Mouse (Mus musculus) hindbrain, embryonic 12.5 days (tissue): ENCODE data around the gene Hist2h2aa2. TPM values are rescaled to one million over a fixed set of nuclear protein-coding genes. Genes with fewer than 3 reads are reported as not detected.

ENCODE experiments used
- ATAC-seq: fragments of 200-750 bp; cut with Nextera tagmentation; 2 replicates; pipeline ENCODE4 v1.8.0; 2017; ENCODE audit warnings: moderate TSS enrichment; ENCODE audit not compliant: low FRiP score
- H3K27ac ChIP-seq: fragments of 300-500 bp; sonication (generic); 2 replicates; pipeline ENCODE4 v1.5.1; 2016; ENCODE audit warnings: mild to moderate bottlenecking
- H3K27me3 ChIP-seq: fragments of 300-500 bp; sonication (generic); 2 replicates; pipeline ENCODE4 v1.6.1; 2016; ENCODE audit warnings: mild to moderate bottlenecking
- H3K36me3 ChIP-seq: fragments of 300-500 bp; sonication (generic); 2 replicates; pipeline ENCODE4 v1.6.1; 2016; ENCODE audit warnings: mild to moderate bottlenecking
- H3K4me1 ChIP-seq: fragments of 300-500 bp; sonication (generic); 2 replicates; pipeline ENCODE4 v1.6.1; 2016
- H3K4me2 ChIP-seq: fragments of 300-500 bp; sonication (generic); replicated peaks from 2 replicates; pipeline ENCODE4 v1.6.1; 2016; ENCODE audit warnings: mild to moderate bottlenecking
- H3K4me3 ChIP-seq: fragments of 300-500 bp; sonication (generic); 2 replicates; pipeline ENCODE4 v1.5.1; 2016; ENCODE audit warnings: mild to moderate bottlenecking
- H3K9ac ChIP-seq: fragments of 300-500 bp; sonication (generic); 2 replicates; pipeline ENCODE4 v1.6.1; 2016; ENCODE audit warnings: mild to moderate bottlenecking, moderate library complexity
- H3K9me3 ChIP-seq: fragments of 300-500 bp; sonication (generic); replicated peaks from 2 replicates; pipeline ENCODE4 v1.6.1; 2016; ENCODE audit warnings: mild to moderate bottlenecking
- WGBS: fragments of 180-500 bp; shearing (Covaris S2); methylation state at CpG from one replicate; pipeline ENCODE4 v1.1.7; 2016; 5-methylcytosine and 5-hydroxymethylcytosine counted together
- microRNA-seq: library from miRNA; unstranded; fragments of <30 nt; microRNA quantifications from one replicate; pipeline ENCODE4, GENCODE M21; 2017
- polyA plus RNA-seq: library from polyadenylated mRNA; unstranded; fragments of >200 nt; fragmentation: Nextera tagmentation; extraction: Ambion mirVana; gene quantifications from 2 replicates; pipeline ENCODE4 v1.2.1, GENCODE M21; 2016

The Hist2h2aa2 gene
- polyA plus RNA-seq, 1 experiment from 2014 or later: 72.3 TPM

DNA sequence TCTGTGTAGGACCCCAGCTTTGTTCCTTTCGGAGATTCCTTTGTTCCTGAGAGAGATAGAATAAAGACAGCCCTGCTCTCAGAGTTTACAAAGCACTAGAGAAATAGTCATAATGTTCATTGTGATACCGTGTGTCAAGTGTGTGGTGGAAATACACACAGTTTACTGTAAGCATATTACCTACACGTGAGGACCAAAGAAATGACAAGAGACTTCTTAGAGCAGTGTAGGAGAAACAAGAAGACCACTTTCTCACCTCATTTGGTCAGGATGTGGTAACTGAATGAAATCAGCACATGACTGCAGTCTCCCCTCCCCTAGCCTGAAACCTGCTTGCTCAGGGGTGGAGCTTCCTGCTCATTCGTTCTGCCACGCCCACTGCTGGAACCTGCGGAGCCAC, 41.9 kb downstream of the Hist2h2aa2 start:
- Histone ChIP-seq H3K9ac (0 out of 2 replicates have a peak overlapping the region, but pooled peaks have one; percentile 28), H3K4me2 (peak overlapping the region; percentile 96), H3K4me3 (peak overlapping the region; percentile 71; the same call in 1 of the 2 replicates), H3K27me3 (peaks cover 5% of the 10 kb centered on the region; the same call in 1 of the 2 replicates), H3K27ac (peak overlapping the region; percentile 40; the same call in 1 of the 2 replicates), H3K9me3 (no peaks in the 10 kb centered on the region), H3K36me3 (peaks cover 22% of the 10 kb centered on the region), H3K4me1 (peaks cover 15% of the 10 kb centered on the region)
- ATAC-seq: peak; percentile 8; the same call in 1 of the 2 replicates
- WGBS: 3% methylated on average over 6 of the region's 6 CpGs

DNA sequence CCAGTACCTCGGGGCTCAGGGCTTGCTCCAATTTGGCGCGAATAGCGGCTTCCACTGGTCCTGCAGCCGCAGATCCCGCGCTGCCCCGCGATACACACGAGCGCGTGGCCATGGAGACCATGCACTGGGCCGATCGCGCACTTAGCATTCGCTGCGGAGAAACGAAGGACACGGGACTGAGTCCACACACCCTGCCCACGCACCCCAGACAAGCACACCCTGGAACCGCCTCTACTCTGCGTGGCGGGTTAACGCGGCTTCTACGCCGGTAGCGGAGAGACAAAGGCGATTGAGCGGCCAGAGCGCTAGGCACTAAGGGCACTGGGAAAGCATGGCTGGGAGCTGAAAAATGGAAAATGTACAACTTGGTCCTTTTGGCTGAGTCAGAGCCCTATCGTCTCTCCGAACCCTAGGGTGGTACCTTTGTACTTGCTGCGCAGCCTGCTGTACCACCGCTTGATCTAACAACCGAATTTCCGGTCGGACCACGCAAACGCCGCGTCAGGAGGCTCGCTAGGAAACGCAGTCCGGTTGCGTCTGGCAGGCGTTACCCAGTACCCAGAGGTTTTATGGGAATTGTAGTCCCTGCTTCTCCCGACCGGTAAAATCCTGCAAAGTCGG, 42.8 kb downstream of the Hist2h2aa2 start:
- Histone ChIP-seq H3K4me2 (peak overlapping the region; percentile 96), H3K4me1 (peaks cover 15% of the 10 kb centered on the region), H3K27ac (peak overlapping the region; percentile 96), H3K9me3 (no peaks in the 10 kb centered on the region), H3K9ac (peak overlapping the region; percentile 88), H3K4me3 (peak overlapping the region; percentile 71), H3K36me3 (peaks cover 24% of the 10 kb centered on the region), H3K27me3 (peaks cover 5% of the 10 kb centered on the region; the same call in 1 of the 2 replicates)
- WGBS: under 1% methylated on average over 50 of the region's 50 CpGs
- peak; percentile 96 for ATAC-seq

DNA sequence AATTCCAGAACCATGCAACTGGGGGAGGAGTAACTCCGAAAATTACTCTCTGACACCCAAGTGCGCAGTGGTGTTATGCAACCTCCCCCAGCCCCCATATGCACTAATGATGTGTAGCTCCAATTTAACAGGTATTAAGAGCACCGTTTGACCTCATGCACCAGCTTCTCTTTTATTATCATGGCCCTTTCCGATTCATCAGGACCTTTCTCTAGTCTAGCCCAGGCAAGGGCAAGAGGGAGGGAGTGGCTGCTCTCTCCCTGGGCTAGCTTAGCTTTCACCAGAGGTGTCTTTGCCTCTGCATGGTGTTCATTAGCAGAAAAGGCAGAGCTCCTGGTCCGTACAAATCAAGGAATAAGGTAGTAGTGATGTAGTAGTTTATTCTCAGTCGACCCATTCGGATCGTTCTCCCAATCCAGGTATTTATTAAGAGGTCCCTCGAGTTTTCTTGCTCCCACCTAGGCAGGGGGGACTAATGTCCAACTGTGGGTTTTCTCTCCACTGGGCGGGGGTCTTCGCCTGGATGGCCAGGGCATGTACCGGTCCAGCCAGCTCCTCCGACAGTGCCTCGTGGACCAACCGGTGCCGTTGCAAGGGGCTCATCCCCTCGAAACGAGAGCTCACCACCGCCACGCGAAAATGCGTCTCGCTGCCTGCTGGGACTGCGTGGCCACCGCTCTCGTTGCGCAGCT, 43.5 kb downstream of the Hist2h2aa2 start:
- Histone ChIP-seq H3K9me3 (no peaks in the 10 kb centered on the region), H3K27ac (peak overlapping the region; percentile 96), H3K4me1 (peaks cover 15% of the 10 kb centered on the region), H3K36me3 (peaks cover 24% of the 10 kb centered on the region), H3K9ac (peak overlapping the region; percentile 88), H3K4me3 (peak overlapping the region; percentile 71), H3K4me2 (peak overlapping the region; percentile 96), H3K27me3 (peaks cover 5% of the 10 kb centered on the region; the same call in 1 of the 2 replicates)
- WGBS: 21% methylated on average over 27 of the region's 27 CpGs
- peak; percentile 12; the same call in 1 of the 2 replicates for ATAC-seq

DNA sequence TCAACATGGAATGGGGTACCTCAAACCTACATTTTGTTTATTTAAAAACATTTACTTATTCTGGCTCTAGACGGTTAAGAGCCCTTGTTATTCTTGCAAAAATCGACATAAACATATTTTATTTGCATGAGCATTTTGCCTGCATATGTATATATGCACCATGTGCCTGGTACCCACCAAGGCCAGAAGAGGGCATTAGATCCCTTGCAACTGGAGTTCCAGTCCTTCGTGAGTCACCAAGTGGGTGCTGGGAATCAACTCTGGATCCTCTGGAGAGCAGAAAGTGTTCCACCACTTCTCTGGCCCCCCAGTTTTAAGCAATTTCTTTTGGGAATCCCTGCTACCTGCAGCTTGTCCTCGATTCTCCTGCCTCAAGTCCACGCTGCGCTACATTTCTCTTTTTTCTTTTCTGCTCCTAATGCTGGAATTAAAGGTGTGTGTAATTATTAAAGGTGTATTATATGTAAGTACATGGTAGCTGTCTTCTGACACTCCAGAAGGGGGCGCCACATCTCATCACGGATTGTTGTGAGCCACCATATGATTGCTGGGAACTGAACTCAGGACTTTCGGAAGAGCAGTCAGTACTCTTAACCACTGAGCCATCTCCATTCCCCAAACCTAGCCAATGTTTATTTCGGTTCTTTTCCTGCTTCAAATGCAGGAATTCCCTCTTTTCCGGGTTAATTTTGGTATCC, 44.3 kb downstream of the Hist2h2aa2 start:
- Histone ChIP-seq H3K36me3 (peaks cover 25% of the 10 kb centered on the region), H3K27ac (no peak overlapping the region), H3K9ac (no peak overlapping the region), H3K4me1 (peaks cover 15% of the 10 kb centered on the region), H3K4me2 (peak overlapping the region; percentile 96), H3K27me3 (peaks cover 5% of the 10 kb centered on the region; the same call in 1 of the 2 replicates), H3K4me3 (no peak overlapping the region), H3K9me3 (no peaks in the 10 kb centered on the region)
- 91% methylated on average over 11 of the region's 11 CpGs for WGBS
- ATAC-seq: no peak

DNA sequence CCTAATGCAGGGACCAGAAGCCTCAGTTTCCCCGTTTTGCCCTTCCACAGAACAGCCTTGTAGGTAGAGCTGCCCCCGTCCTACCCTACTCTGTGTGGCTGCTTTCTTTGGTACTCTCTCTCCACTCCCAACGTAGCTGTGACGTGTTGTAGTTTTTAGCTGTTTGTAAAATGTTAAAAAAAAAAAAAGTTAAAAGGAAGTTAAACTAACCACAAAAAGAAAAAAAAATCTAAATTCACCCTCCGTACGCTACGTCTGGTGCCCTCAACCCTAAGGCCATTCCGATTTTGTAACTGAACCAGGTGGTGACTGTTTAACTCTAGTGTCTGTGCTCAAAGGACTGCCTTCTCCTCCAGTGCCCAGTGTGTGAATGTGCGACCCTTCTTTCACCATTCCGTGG, 45.1 kb downstream of the Hist2h2aa2 start:
- Histone ChIP-seq H3K36me3 (peaks cover 33% of the 10 kb centered on the region), H3K27me3 (peaks cover 5% of the 10 kb centered on the region; the same call in 1 of the 2 replicates)

DNA sequence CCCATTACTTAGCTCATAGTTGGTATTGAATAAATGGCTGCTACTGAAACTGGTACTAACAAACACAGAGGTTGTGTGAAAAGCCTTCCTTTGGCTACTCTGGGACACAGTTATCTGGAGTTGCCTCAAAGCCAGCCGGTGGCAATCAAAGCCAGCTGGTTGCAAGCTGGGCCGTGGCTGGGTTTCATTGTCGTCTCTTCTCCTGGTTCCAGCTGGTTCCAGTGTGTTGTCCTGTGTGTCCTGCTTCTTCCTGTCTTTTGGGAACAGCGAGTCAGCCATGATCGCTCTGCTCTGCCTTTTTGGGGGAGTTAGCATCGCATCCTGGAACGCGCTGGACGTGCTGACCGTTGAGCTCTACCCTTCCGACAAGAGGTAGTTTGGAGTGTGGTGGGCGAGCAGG, 47.1 kb downstream of the Hist2h2aa2 start:
- whole genome bisulfite sequencing: 62% methylated on average over 12 of the region's 12 CpGs

More for the DNA sequence above, 45.1 kb downstream of the Hist2h2aa2 start:
- Histone ChIP-seq H3K4me3 (no peak overlapping the region), H3K4me2 (no peak overlapping the region), H3K9me3 (no peaks in the 10 kb centered on the region), H3K9ac (no peak overlapping the region), H3K27ac (no peak overlapping the region), H3K4me1 (peaks cover 15% of the 10 kb centered on the region)
- no peak for ATAC-seq
- WGBS: 90% methylated on average over 10 of the region's 10 CpGs

More for the DNA sequence above, 47.1 kb downstream of the Hist2h2aa2 start:
- H3K9ac ChIP-seq: no peak overlapping the region
- H3K27me3 ChIP-seq: no peaks in the 10 kb centered on the region
- H3K27ac ChIP-seq: no peak overlapping the region
- peaks cover 12% of the 10 kb centered on the region for H3K4me1 ChIP-seq
- no peak for ATAC-seq
- H3K4me2 ChIP-seq: no peak overlapping the region
- H3K4me3 ChIP-seq: no peak overlapping the region
- H3K9me3 ChIP-seq: no peaks in the 10 kb centered on the region
- peaks cover 51% of the 10 kb centered on the region for H3K36me3 ChIP-seq

Small RNA genes lying within 50 kb of the gene (microRNA-seq; reads per million reads assigned to microRNA genes)
- gene Gm44492 (not detected), gene Gm47311 (not detected), gene Gm47313 (not detected)

Other genes starting within 250 kb of the Hist2h2aa2 start
- gene Plekho1, start 244.3 kb downstream of the Hist2h2aa2 start, polyA plus RNA-seq: 77.4 and 79.3 TPM in 2 replicates
- 45.4 and 48.3 TPM in 2 replicates for gene Vps45, start 181.8 kb downstream of the Hist2h2aa2 start, polyA plus RNA-seq
- gene Otud7b, start 135.7 kb downstream of the Hist2h2aa2 start, polyA plus RNA-seq: 17.3 and 18.2 TPM in 2 replicates
- gene Mtmr11, start 78.3 kb downstream of the Hist2h2aa2 start, polyA plus RNA-seq: 20.8 and 23.0 TPM in 2 replicates
- gene Sf3b4, start 67.9 kb downstream of the Hist2h2aa2 start, polyA plus RNA-seq: 164 and 170 TPM in 2 replicates
- gene Sv2a, start 59.1 kb downstream of the Hist2h2aa2 start, polyA plus RNA-seq: 44.5 and 44.9 TPM in 2 replicates
- gene Bola1, start 20.6 kb downstream of the Hist2h2aa2 start, polyA plus RNA-seq: 54.4 and 59.8 TPM in 2 replicates
- gene Hist2h2ab, start 20.4 kb downstream of the Hist2h2aa2 start, polyA plus RNA-seq: not detected in 2 replicates
- gene Hist2h2ac, start 19.4 kb downstream of the Hist2h2aa2 start, polyA plus RNA-seq: 4.4 and 7.0 TPM in 2 replicates
- 5.8 and 7.0 TPM in 2 replicates for gene Hist2h2be, start 19.2 kb downstream of the Hist2h2aa2 start, polyA plus RNA-seq
- gene Hist2h3c2, start 1.1 kb downstream of the Hist2h2aa2 start, polyA plus RNA-seq: 4.9 and 6.7 TPM in 2 replicates
- 16.0 and 22.0 TPM in 2 replicates for gene Hist2h2aa1, start 5.2 kb upstream of the Hist2h2aa2 start, polyA plus RNA-seq
- 0.71 and 0.91 TPM in 2 replicates for gene Hist2h3c1, start 6.4 kb upstream of the Hist2h2aa2 start, polyA plus RNA-seq
- gene Hist2h4, start 23.0 kb upstream of the Hist2h2aa2 start, polyA plus RNA-seq: 5.0 and 10.9 TPM in 2 replicates
- gene Hist2h3b, start 28.4 kb upstream of the Hist2h2aa2 start, polyA plus RNA-seq: 39.7 and 58.2 TPM in 2 replicates
- gene Hist2h2bb, start 29.5 kb upstream of the Hist2h2aa2 start, polyA plus RNA-seq: 8.6 and 14.4 TPM in 2 replicates
- 2.0 TPM in 2 replicates for gene Fcgr1, start 53.7 kb upstream of the Hist2h2aa2 start, polyA plus RNA-seq
- gene BC107364, start 212.0 kb upstream of the Hist2h2aa2 start, polyA plus RNA-seq: not detected in 2 replicates